In the genomic region with DNA sequence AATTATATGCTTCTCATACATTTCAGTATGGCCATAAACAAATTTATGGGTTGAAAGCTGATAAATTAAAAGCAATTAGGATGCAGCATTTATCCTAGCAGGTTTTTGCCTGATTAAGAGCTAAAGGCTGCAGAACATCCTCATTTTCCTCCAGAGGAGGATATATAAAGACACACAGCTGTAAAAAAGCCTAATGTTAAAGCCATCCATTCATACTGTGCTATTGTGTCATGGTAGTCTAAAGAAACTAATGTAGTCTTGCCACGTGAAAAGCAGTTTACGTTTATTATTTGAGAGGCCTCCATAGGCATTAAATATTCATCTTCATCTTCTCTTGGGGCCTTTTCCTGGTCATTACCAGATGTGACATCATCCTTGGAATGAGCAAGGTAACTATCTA, we compare ENCODE assay signal across 35 mouse cellular contexts.
"Had no signal": no experiment of that assay in that cellular context is flagged by ENCODE, and none has a peak within 500 bp of the region (broad histone marks: within the 10 kb centered on the region; RNA-seq: fewer than 3 reads in every experiment).

No protein-coding gene starts in this region.

- H3K9me3 ChIP-seq: heart, embryonic 10.5 days; heart, embryonic 12.5 days; heart, embryonic 13.5 days; heart, embryonic 15.5 days; hindbrain, embryonic 10.5 days; hindbrain, embryonic 12.5 days; hindbrain, embryonic 13.5 days; hindbrain, embryonic 15.5 days; intestine, embryonic 15.5 days; kidney, embryonic 15.5 days had no signal

- H3K4me2 ChIP-seq: heart, embryonic 11.5 days; heart, embryonic 12.5 days; heart, embryonic 13.5 days; heart, embryonic 15.5 days; hindbrain, embryonic 12.5 days; hindbrain, embryonic 13.5 days; hindbrain, embryonic 14.5 days; hindbrain, embryonic 15.5 days; intestine, embryonic 15.5 days; kidney, embryonic 15.5 days had no signal

- H3K9ac ChIP-seq: heart, embryonic 12.5 days; heart, embryonic 13.5 days; heart, embryonic 15.5 days; hindbrain, embryonic 12.5 days; hindbrain, embryonic 13.5 days; hindbrain, embryonic 14.5 days; hindbrain, embryonic 15.5 days; intestine, embryonic 15.5 days; kidney, embryonic 15.5 days had no signal

- H3K36me3 ChIP-seq: heart, embryonic 10.5 days; heart, embryonic 12.5 days; heart, embryonic 13.5 days; heart, embryonic 15.5 days; hindbrain, embryonic 10.5 days; hindbrain, embryonic 12.5 days; hindbrain, embryonic 13.5 days; hindbrain, embryonic 15.5 days; intestine, embryonic 15.5 days; kidney, embryonic 15.5 days had no signal

- DNase-seq: heart, postnatal 10 days; heart, postnatal 14 days; heart, postnatal 36 days; heart, postnatal 4 days; kidney, adult 11 months; kidney, adult 18-20 months; kidney, adult 2 months; kidney, adult 8-10 months; kidney, adult 9 months; kidney, postnatal 10 days; kidney, postnatal 14 days; kidney, postnatal 25 days; kidney, postnatal 36 days; kidney, postnatal 4 days; layer of hippocampus, adult 9-11 months; layer of hippocampus, postnatal 36 days had no signal

- H3K4me1 ChIP-seq: heart, embryonic 10.5 days; heart, embryonic 12.5 days; heart, embryonic 13.5 days; heart, embryonic 15.5 days; hindbrain, embryonic 10.5 days; hindbrain, embryonic 12.5 days; hindbrain, embryonic 13.5 days; hindbrain, embryonic 15.5 days; intestine, embryonic 15.5 days; kidney, embryonic 15.5 days had no signal

- H3K4me3 ChIP-seq: heart, embryonic 10.5 days; heart, embryonic 12.5 days; heart, embryonic 13.5 days; heart, embryonic 15.5 days; hindbrain, embryonic 10.5 days; hindbrain, embryonic 12.5 days; hindbrain, embryonic 13.5 days; hindbrain, embryonic 15.5 days; intestine, embryonic 15.5 days; kidney, embryonic 15.5 days; layer of hippocampus, adult 2 months had no signal

- H3K27ac ChIP-seq: heart, embryonic 10.5 days; heart, embryonic 13.5 days; heart, embryonic 15.5 days; hindbrain, embryonic 10.5 days; hindbrain, embryonic 12.5 days; hindbrain, embryonic 13.5 days; hindbrain, embryonic 14.5 days; hindbrain, embryonic 15.5 days; hindbrain, postnatal 0 days; intestine, embryonic 15.5 days; kidney, embryonic 15.5 days; kidney, postnatal 0 days; layer of hippocampus, adult 2 months had no signal

- ATAC-seq: hindbrain, embryonic 16.5 days; hindbrain, postnatal 0 days; inflammation-experienced regulatory T-cells, adult 6 months; intestine, embryonic 15.5 days; intestine, embryonic 16.5 days; intestine, postnatal 0 days had no signal

- H3K27me3 ChIP-seq: heart, embryonic 12.5 days; heart, embryonic 13.5 days; heart, embryonic 15.5 days; hindbrain, embryonic 12.5 days; hindbrain, embryonic 13.5 days; hindbrain, embryonic 15.5 days; intestine, embryonic 15.5 days; kidney, embryonic 15.5 days had no signal
